8 mouse cellular contexts compared by ENCODE assay signal in the genomic region with DNA sequence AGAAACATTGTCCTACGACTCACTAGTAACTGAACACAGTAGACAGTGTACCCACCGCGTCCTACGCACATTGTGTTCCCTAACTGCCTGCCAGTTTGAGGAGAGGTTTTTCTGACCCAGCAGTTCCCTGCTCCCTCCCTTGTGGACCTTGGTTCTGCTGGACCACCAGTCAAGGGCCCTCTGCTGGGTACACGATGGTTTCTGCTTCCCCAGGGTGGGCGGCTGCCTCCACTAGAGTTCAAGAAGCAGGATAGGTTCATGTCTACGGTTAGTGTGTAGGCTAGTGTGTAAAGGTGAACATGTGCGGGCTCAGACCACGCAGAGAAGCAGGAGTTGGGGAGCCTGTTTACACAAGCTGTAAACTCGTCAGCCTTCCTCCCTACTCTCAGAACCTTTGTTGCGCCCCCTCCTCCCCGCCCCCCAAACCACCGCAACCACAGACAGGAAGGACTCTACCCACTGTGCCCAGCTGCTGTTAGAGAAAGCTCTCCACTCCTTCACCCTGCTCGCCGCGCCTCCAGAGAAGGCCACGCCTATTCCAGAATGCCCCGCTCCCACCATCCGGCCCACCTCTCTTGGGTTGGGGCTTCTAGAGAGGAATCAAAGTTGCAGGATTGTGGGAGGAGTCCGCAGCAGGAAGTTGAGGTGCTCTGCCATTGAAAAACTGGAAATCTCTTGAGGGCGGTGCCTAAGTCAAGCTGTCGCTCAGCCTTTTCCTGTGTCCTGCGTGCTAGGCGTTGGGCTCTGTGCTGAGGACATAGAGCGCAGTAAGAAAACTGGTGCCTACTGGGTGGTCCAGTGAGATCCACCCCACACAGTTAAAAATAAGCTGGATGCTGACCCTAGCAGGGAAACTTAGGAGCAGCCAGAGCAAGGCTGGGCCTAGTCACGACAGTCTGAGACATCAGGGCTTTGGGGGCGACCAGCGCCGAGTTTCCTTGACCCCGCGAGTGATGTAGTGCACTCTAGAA. TPM values are rescaled to one million over a fixed set of nuclear protein-coding genes. Genes with fewer than 3 reads are reported as not detected.
DNase-seq lines count a peak whose midpoint lies in the region; ATAC-seq lines count a peak whose summit lies in the region.

Zfp13 (minus strand) TSS at position 906 of the 971 bp plus-strand sequence.

- ATAC-seq in megakaryocyte progenitor cell, adult 5-6 weeks (replicated peaks; ENCODE audit: poor library complexity): peak; percentile 89

- peak; percentile 92 for DNase-seq in adipocyte (ENCODE audit: low spot score)
- peak; percentile 95 for DNase-seq in embryo, embryonic 10 days (ENCODE audit: low spot score)
- DNase-seq in gastrocnemius, postnatal 10 days: peak; percentile 70
- peak; percentile 95 for DNase-seq in induced T-regulatory cell, adult 2 months (ENCODE audit: low read depth)
- peak; percentile 56 to 75 for DNase-seq in left cerebral cortex, adult 9 months (ENCODE audit: low spot score in 2 of 2)
- DNase-seq in right cerebral cortex, postnatal 25 days: peak; percentile 67
- peak; percentile 87 to 88 for DNase-seq in urinary bladder, postnatal 4 days (ENCODE audit: low spot score in 2 of 2)

RNA-seq across cellular contexts. Expression of gene Zfp13, which starts in this region (rescaled TPM):
- 1 to 10 TPM; 6.6 to 7.0 TPM for total RNA-seq in gastrocnemius, postnatal 10 days (2021)
- total RNA-seq in megakaryocyte progenitor cell, adult 5-6 weeks (2015): 0.37 TPM in 1 of 2 replicates, not detected in the other
- 0.92 and 1.3 TPM in 2 replicates for total RNA-seq in megakaryocyte progenitor cell, adult 5-6 weeks (2017)

Comparison
In these comparisons a context has a peak if more than half of its experiments do, and no peak if none do; other contexts are left out.
1. Peak in every context shown above with its lines: DNase-seq and ATAC-seq.